Mouse (Mus musculus) neural tube, embryonic 12.5 days (tissue): ENCODE results near the gene Oprd1. TPM values are rescaled to one million over a fixed set of nuclear protein-coding genes. Genes with fewer than 3 reads are reported as not detected.

Experiments
- ATAC-seq: fragments of 200-750 bp; cut with Nextera tagmentation; 2 replicates; pipeline ENCODE4 v1.8.0; 2017; ENCODE audit warnings: low read depth, mild to moderate bottlenecking, moderate TSS enrichment, moderate library complexity; ENCODE audit not compliant: low FRiP score
- H3K27ac ChIP-seq: fragments of 300-500 bp; sonication (generic); 2 replicates; pipeline ENCODE4 v1.5.1; 2016
- H3K27me3 ChIP-seq: fragments of 300-500 bp; sonication (generic); replicated peaks from 2 replicates; pipeline ENCODE4 v1.6.1; 2016; ENCODE audit warnings: mild to moderate bottlenecking
- H3K36me3 ChIP-seq: fragments of 300-500 bp; sonication (generic); 2 replicates; pipeline ENCODE4 v1.6.1; 2016; ENCODE audit warnings: mild to moderate bottlenecking
- H3K4me1 ChIP-seq: fragments of 300-500 bp; sonication (generic); 2 replicates; pipeline ENCODE4 v1.6.1; 2016
- H3K4me2 ChIP-seq: fragments of 300-500 bp; sonication (generic); replicated peaks from 2 replicates; pipeline ENCODE4 v1.6.1; 2016; ENCODE audit warnings: mild to moderate bottlenecking
- H3K4me3 ChIP-seq: fragments of 300-500 bp; sonication (generic); 2 replicates; pipeline ENCODE4 v1.5.1; 2016
- H3K9ac ChIP-seq: fragments of 300-500 bp; sonication (generic); 2 replicates; pipeline ENCODE4 v1.6.1; 2016; ENCODE audit warnings: mild to moderate bottlenecking
- H3K9me3 ChIP-seq: fragments of 300-500 bp; sonication (generic); 2 replicates; pipeline ENCODE4 v1.6.1; 2016; ENCODE audit warnings: mild to moderate bottlenecking
- WGBS: fragments of 180-500 bp; shearing (Covaris S2); methylation state at CpG from one replicate; pipeline ENCODE4 v1.1.7; 2016; 5-methylcytosine and 5-hydroxymethylcytosine counted together
- polyA plus RNA-seq: library from polyadenylated mRNA; unstranded; fragments of >200 nt; fragmentation: Nextera tagmentation; extraction: Ambion mirVana; gene quantifications from 2 replicates; pipeline ENCODE4 v1.2.1, GENCODE M21; 2016

Gene Oprd1
- polyA plus RNA-seq, 1 experiment from 2014 or later = 0.56 TPM

DNA sequence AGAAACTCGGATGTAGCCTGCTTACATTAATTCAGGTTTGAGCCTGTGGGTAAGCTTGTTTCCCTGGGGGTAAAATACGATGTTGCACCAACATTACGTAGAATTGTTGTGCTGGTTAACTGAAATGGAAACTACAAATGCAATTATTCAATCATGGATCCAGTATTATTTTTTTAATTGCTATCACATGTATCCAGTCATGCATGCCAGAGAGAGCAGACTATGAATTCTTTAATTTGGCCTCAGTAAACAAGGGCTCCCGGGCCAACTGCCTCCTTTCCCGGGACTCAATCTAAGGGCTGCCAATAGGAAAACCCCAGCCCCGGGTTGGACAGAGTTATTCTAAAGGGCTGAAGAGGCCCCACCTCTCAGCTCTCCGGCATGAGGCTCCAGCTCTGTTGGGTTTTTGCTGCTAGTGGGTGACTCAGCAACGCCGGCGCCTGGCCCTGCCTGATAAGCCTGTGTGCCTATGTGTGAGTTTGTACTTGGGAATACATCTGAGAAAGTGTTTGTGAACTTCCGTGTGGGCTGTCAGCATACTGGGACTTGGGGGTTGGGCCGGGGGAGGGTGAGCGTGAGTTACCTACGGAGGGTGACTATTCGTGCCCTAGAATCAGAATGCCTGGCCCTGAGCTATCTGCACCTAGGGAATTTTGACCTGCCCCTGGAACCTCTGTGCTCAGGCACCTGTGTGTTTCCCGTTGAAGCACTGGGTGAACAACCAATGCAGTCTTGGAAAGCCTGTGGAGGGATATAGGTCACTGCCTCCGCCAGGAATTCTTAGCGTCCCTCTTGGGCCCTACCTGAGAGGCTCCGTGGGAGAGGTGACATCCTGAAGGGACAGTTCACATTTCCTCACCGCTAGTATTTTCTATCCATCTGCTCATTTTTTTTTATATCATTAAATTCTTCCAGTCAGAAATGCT is 67.5 kb downstream of the Oprd1 start:
- 38% methylated on average over 20 of the region's 20 CpGs for WGBS
- Histone ChIP-seq H3K4me2 (no peak overlapping the region), H3K9ac (no peak overlapping the region), H3K4me1 (peaks cover 19% of the 10 kb centered on the region), H3K36me3 (no peaks in the 10 kb centered on the region), H3K9me3 (no peaks in the 10 kb centered on the region), H3K4me3 (no peak overlapping the region), H3K27ac (no peak overlapping the region), H3K27me3 (peaks cover 9% of the 10 kb centered on the region)
- ATAC-seq = no peak

DNA sequence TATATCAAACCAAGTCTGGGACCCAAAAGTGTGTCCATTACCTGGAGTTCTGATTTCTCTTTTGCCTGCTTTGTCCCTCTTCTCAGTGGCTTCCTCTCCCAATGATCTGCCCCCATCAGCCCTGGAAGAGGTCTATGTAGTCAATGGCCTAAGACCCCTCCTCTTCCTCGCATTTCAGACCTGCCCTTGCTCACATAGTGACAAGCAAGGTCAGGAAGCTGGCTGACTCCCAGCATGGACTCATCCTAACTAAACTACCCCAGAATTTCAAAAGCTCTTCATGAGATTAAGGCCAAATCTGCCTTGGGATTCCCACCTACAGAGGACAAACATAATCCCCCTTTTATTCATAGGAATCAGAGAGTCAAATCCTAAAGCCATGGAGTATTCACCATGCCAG is 68.5 kb downstream of the Oprd1 start:
- Histone ChIP-seq H3K4me2 (peak overlapping the region; percentile 100), H3K4me3 (no peak overlapping the region), H3K4me1 (peaks cover 19% of the 10 kb centered on the region), H3K27me3 (peaks cover 9% of the 10 kb centered on the region), H3K9me3 (no peaks in the 10 kb centered on the region), H3K36me3 (no peaks in the 10 kb centered on the region), H3K27ac (no peak overlapping the region), H3K9ac (no peak overlapping the region)
- no peak for ATAC-seq
- 49% methylated on average over 1 of the region's 1 CpGs for WGBS

DNA sequence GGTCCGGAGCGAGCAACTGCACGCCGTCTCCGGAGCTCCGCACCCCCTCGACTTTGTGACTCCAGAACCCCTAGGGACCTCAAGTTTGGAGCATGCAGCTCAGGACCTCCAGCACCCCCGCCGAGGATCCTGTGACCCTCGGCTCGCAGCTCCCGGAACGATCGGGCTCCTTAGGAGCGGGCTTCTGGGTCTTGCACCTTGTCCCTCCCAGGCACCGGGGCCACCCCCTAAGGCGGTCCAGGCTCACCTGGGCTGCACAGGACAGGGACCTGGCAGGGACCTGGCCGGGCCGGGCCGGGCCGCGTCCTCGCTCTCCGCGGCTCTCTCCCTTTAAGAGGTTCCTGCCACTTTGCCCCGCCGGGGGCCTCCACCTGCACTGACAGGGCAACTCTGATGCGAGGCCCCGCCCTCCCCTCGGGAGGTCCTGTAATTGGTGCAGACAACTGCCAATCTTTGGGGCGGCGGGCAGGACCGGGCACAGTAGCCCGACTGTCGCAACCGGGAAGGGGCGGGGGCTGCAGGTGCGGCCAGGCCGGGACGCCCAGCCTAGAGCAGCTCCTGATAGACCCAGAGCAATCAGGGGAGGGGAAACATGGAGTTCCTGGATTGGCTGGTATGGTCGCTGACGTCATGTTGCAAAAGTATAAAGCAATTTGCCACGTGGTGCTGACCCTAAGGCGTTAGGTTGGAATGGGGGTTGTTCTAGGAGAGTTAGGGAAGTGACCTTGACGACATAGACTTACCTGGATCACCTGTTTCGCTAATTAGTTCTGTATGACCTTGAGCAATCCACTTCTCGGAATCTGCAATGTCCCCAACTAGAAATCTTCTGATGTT is 69.1 kb downstream of the Oprd1 start, which contains the start of gene Epb41:
Epb41 (minus strand) TSS at position 389 of the 837 bp plus-strand sequence.
- Histone ChIP-seq H3K36me3 (no peaks in the 10 kb centered on the region), H3K9ac (peak within 1 kb of the TSS; percentile 69), H3K9me3 (no peaks in the 10 kb centered on the region), H3K4me3 (peak within 1 kb of the TSS; percentile 74), H3K4me2 (peak within 1 kb of the TSS; percentile 100), H3K4me1 (peaks cover 19% of the 10 kb centered on the region), H3K27ac (no peak within 1 kb of the TSS), H3K27me3 (peaks cover 9% of the 10 kb centered on the region)
- peak; percentile 93 for ATAC-seq
- WGBS = 3% methylated on average over 47 of the region's 47 CpGs

DNA sequence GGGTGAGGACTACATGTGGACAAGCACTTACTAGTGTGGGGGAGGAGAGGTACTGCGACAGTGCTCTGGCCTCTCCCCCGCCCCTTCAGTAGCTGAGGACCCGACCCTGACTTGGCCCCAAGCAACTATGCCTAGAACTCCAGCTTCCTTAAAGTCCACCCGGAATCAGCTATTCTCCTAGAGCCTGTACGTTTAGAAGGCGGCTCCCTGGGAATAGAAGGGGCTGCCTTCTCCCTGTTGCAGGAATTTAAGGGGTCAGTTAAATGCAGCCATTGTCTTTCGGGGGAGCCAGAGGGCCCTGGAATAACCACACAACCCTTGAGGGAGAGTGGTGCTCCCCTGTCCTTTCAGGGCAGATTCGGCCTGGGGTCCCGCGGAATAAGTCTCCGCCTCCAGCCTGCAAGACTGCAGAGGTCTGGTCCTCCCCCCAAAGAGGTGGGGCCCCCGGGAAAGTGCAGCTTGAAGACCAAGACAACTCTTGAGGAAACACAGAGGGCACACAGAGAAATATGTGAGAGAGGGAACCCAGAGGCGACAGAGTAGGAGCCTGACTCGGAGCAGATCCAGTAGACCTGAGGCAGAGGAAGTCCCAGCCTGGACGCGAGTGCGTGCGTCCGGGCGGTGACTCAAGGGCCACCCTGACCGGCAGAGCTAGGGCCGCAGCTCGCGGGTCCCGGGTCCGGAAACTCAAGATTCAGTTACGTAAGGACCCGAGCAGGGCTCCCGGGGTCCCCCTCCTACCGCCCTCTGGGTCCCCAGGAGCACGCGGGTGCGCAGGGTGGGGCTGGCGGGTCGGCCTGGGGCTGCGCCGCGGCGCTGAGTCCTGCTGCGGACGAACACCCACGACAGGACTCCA is 70.0 kb downstream of the Oprd1 start, which contains the start of gene Gm10300:
Gm10300 (plus strand) TSS at position 621 of the 856 bp plus-strand sequence.
- WGBS = under 1% methylated on average over 42 of the region's 42 CpGs
- Histone ChIP-seq H3K9me3 (no peaks in the 10 kb centered on the region), H3K9ac (peak within 1 kb of the TSS; percentile 69), H3K4me3 (peak within 1 kb of the TSS; percentile 74), H3K27me3 (peaks cover 9% of the 10 kb centered on the region), H3K4me1 (peaks cover 19% of the 10 kb centered on the region), H3K36me3 (no peaks in the 10 kb centered on the region), H3K27ac (no peak within 1 kb of the TSS), H3K4me2 (peak within 1 kb of the TSS; percentile 100)
- ATAC-seq = peak; percentile 46

DNA sequence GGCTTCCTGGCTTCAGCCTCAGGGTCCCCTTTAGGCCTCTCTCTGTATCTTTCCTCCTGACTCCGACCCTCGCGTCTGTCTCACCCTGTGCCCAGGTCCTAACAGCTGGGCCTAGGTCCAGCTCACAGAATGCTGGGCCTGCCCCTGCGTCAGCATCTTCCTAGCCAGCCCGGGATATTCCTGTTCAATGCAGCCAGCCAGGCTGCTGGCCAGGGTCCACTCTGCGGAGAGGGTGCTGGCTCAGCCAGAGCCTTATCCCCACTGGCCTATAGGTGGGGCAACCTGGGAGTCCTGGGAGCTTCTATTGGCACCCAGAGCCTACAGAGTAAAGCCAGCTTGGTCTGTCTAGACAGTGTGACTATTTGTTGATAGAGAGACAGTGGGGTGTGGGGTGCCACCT is 71.3 kb downstream of the Oprd1 start:
- H3K4me3 ChIP-seq = no peak overlapping the region
- H3K4me2 ChIP-seq = peak overlapping the region; percentile 100
- no peak overlapping the region for H3K27ac ChIP-seq
- H3K36me3 ChIP-seq = no peaks in the 10 kb centered on the region
- no peak overlapping the region for H3K9ac ChIP-seq
- 66% methylated on average over 6 of the region's 6 CpGs for WGBS
- H3K9me3 ChIP-seq = no peaks in the 10 kb centered on the region
- peaks cover 9% of the 10 kb centered on the region for H3K27me3 ChIP-seq
- H3K4me1 ChIP-seq = peaks cover 20% of the 10 kb centered on the region
- 0 out of 2 replicates have a peak, but pooled peaks have one; percentile 8 for ATAC-seq

DNA sequence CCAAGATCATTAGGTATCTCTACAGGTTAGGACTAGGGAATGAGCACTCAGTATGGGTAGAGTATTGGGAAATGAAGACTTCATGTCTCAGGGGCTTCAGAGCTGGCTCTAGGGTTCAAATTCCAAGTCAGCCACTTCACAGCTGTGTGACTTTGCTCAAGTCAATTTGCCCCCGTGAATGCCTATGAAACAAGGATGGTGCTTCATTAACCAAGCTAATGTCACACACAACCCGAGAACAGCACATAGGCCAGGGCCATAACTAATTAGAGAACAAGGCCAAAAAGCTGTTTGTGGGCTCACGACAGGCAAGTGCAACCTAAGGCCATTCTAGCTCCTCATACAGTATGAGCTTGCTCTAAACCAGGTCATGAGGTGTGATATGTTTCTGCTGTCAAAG is 72.1 kb downstream of the Oprd1 start:
- ATAC-seq = no peak
- H3K4me3 ChIP-seq = no peak overlapping the region
- H3K9ac ChIP-seq = no peak overlapping the region
- H3K36me3 ChIP-seq = no peaks in the 10 kb centered on the region
- H3K27me3 ChIP-seq = peaks cover 9% of the 10 kb centered on the region
- 64% methylated on average over 3 of the region's 3 CpGs for WGBS
- H3K4me1 ChIP-seq = peaks cover 23% of the 10 kb centered on the region
- no peak overlapping the region for H3K27ac ChIP-seq
- H3K9me3 ChIP-seq = no peaks in the 10 kb centered on the region
- H3K4me2 ChIP-seq = no peak overlapping the region

DNA sequence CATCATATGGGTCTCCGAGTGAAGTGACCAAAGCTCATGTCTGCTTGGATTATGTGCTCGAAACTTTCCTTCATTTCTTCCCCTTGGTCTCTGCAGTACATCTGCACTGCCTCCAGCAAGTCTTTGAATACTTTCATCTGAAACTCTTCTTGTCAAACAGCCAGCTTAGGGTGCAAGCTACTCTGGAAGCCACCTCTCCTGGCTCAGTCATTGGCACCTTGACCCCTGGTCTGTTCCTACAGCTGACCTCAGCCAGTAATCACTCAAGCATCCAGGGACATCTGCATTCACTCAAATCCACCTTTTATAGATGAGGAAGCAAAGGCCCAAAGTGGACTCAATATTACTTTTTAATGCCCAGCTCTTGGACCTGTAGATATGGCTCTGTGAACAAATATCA is 72.6 kb downstream of the Oprd1 start:
- peaks cover 9% of the 10 kb centered on the region for H3K27me3 ChIP-seq

DNA sequence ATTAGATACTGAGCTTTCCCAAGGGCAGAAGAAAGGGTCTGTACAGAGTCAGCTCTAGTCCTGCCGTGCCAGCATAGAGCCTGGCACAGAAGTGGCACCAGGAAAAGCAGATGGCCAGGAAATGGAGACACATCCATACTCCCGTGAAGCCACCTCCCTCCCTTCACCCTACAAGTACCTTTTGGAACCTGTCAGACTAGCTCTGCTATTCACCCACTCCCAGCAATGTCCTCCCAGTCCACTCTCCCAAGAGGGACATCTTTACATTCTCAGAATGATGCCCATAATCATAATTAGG is 76.4 kb downstream of the Oprd1 start:
- no peak for ATAC-seq
- H3K27me3 ChIP-seq = peaks cover 1% of the 10 kb centered on the region
- H3K4me2 ChIP-seq = no peak overlapping the region
- H3K36me3 ChIP-seq = no peaks in the 10 kb centered on the region
- no peak overlapping the region for H3K27ac ChIP-seq
- H3K4me3 ChIP-seq = no peak overlapping the region
- H3K4me1 ChIP-seq = peaks cover 9% of the 10 kb centered on the region; the same call in 1 of the 2 replicates
- H3K9ac ChIP-seq = no peak overlapping the region
- H3K9me3 ChIP-seq = no peaks in the 10 kb centered on the region
- 80% methylated on average over 2 of the region's 2 CpGs for WGBS

More for the DNA sequence above, 72.6 kb downstream of the Oprd1 start:
- H3K27ac ChIP-seq = no peak overlapping the region
- no peak for ATAC-seq
- no peaks in the 10 kb centered on the region for H3K9me3 ChIP-seq
- 92% methylated on average over 2 of the region's 2 CpGs for WGBS
- no peak overlapping the region for H3K9ac ChIP-seq
- no peak overlapping the region for H3K4me3 ChIP-seq
- H3K36me3 ChIP-seq = no peaks in the 10 kb centered on the region
- H3K4me1 ChIP-seq = peaks cover 23% of the 10 kb centered on the region
- H3K4me2 ChIP-seq = no peak overlapping the region

DNA sequence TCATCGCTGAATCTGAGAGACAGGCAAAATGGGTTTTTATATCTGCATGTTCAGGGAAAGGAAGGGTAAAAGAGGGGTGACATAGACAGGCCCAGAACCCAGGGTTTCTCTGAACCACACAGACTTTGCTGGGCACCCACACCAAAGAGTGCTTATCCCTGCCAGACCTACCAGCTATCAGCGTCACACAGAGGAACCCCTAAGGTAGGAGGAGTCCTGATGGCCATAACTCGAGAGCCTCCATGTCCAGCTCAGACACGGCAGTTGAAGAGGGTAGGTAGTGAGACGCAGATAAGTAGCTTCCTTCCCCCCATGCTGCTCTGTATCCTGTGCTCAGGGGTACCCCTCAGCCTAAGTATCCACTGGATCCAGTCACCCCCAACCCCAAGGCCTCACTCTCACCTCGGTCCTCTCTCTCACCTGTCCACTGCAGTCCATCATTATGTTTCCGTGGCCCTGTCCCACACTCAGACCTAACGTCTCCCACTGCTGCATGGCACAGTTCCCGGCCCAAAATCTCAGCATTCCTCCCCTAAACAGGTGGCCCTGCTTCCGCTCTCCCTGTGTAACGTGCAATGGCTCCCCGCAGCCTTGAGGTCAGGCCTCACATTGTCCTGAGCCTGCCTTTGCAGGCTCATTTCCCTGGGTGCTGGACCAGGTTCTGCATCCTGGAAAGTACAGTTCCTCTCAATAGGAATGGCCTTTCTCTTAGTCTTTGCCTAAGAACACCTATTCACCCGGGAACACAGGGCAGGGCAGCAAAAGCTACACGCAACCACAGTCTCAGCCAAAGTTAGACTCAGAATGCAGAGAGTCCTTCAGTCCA is 77.0 kb downstream of the Oprd1 start:
- no peak for ATAC-seq
- 86% methylated on average over 14 of the region's 14 CpGs for WGBS
- H3K27ac ChIP-seq = no peak overlapping the region

DNA sequence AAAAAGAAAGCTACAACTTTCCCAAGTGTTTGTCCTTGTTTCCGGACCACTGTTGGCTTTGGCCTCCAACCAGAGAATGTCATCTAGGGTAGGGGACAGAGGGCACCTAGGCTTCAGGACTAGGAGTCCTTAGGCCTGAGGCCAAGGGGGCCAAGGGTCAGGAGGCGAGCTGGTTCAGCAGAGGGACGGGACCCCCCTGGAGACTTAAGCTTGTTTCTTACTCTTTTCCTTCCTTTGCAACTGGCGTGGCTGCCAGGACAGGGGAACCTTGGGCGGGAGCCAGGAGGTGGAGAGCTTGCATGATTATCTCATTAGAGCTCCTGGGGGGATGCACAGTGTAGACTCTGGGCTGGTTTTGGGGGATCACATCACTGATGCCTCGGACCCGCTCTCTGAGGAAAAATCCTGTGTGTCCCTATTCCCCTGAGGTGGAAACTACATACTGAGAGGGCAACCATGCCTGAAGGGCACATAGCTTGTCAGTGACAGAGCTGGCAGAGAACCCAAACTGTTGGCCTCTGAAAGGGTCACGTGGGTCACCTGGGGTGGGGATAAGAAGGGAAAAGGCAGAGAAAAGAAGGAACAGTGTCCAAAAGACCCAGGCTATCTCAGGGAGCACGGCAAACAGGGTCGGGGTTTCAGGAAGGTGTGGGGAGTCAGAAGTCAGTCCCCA is 78.0 kb downstream of the Oprd1 start:
- WGBS = 76% methylated on average over 10 of the region's 10 CpGs
- H3K4me1 ChIP-seq = peaks cover 9% of the 10 kb centered on the region; the same call in 1 of the 2 replicates
- H3K9ac ChIP-seq = no peak overlapping the region
- no peak overlapping the region for H3K4me2 ChIP-seq
- no peaks in the 10 kb centered on the region for H3K9me3 ChIP-seq
- H3K36me3 ChIP-seq = no peaks in the 10 kb centered on the region
- H3K27me3 ChIP-seq = no peaks in the 10 kb centered on the region
- no peak for ATAC-seq
- H3K4me3 ChIP-seq = no peak overlapping the region
- no peak overlapping the region for H3K27ac ChIP-seq

More for the DNA sequence above, 77.0 kb downstream of the Oprd1 start:
- H3K36me3 ChIP-seq = no peaks in the 10 kb centered on the region
- no peaks in the 10 kb centered on the region for H3K27me3 ChIP-seq
- H3K4me2 ChIP-seq = no peak overlapping the region
- H3K9ac ChIP-seq = no peak overlapping the region
- H3K4me1 ChIP-seq = peaks cover 9% of the 10 kb centered on the region; the same call in 1 of the 2 replicates
- no peaks in the 10 kb centered on the region for H3K9me3 ChIP-seq
- no peak overlapping the region for H3K4me3 ChIP-seq
